9 mouse cellular contexts compared by ENCODE assay signal in the genomic region with DNA sequence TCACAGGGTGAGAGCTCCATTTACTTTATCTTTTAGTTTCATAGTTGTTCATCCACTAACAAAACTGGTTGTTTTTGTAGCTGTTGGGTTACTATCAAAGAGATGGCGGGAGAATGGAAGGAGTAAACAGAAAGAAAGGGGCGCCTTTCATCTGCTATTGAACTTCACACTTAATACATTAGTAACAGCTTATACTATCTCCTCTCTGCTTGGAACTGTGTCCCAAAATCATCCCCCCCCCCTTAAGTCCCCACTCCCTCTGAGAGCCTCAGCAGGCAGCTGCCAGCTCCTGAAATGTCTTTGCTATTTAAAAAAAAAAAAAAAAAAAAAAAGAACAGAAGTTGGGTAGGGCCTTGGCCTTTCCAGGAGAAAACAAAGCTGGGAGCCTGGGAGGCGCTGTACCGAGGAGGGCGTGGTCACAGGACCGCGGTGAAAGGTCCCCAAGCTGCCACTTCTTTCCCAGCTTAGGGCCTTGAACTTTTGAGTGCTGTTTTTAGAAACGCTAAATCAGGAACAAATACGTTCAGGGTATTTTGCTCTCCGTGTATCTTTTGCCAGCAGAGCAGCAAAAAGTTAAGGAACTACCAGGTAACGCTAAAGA.
DNase-seq lines count a peak whose midpoint lies in the region; ATAC-seq and TF ChIP-seq lines count a peak whose summit lies in the region.
"Had no signal": no experiment of that assay in that cellular context is flagged by ENCODE, and none has a peak within 500 bp of the region (broad histone marks: within the 10 kb centered on the region; RNA-seq: fewer than 3 reads in every experiment).

No protein-coding gene starts in this region.

- DNase-seq in embryo, embryonic 10.5 days (ENCODE audit: low spot score), result peak; percentile 65
- peak; percentile 65 for DNase-seq in heart, postnatal 4 days
- DNase-seq in stomach, postnatal 0 days (ENCODE audit: low spot score), result peak; percentile 75
- no peak for DNase-seq in T-cell, adult 2 months (ENCODE audit: low spot score)
- DNase-seq in frontal cortex, postnatal 14 days (ENCODE audit: low spot score in 2 of 2), result no peak

- no peaks in the 10 kb centered on the region for H3K9me3 ChIP-seq in forebrain, embryonic 13.5 days (replicated peaks)
- no peaks in the 10 kb centered on the region for H3K9me3 ChIP-seq in forebrain, embryonic 15.5 days
- no peaks in the 10 kb centered on the region for H3K9me3 ChIP-seq in liver, embryonic 12.5 days (replicated peaks)
- H3K9me3 ChIP-seq in stomach, postnatal 0 days (ENCODE audit: control insufficient read depth, low read length), result no peaks in the 10 kb centered on the region
- H3K9me3 ChIP-seq: neural tube, embryonic 13.5 days had no signal

- 0 out of 2 replicates have a peak, but pooled peaks cover 3% of the 10 kb centered on the region for H3K36me3 ChIP-seq in forebrain, embryonic 13.5 days (ENCODE audit: poor library complexity, severe bottlenecking)
- H3K36me3 ChIP-seq in forebrain, embryonic 15.5 days, result no peaks in the 10 kb centered on the region
- H3K36me3 ChIP-seq in liver, embryonic 12.5 days, result no peaks in the 10 kb centered on the region
- H3K36me3 ChIP-seq in stomach, postnatal 0 days (ENCODE audit: control insufficient read depth, insufficient read depth, low read length), result no peaks in the 10 kb centered on the region
- H3K36me3 ChIP-seq: neural tube, embryonic 13.5 days had no signal

- H3K4me1 ChIP-seq in forebrain, embryonic 13.5 days, result peaks cover 15% of the 10 kb centered on the region
- H3K4me1 ChIP-seq in forebrain, embryonic 15.5 days, result peaks cover 10% of the 10 kb centered on the region
- H3K4me1 ChIP-seq in liver, embryonic 12.5 days, result peaks cover 36% of the 10 kb centered on the region
- H3K4me1 ChIP-seq in stomach, postnatal 0 days (replicated peaks; ENCODE audit: control insufficient read depth, insufficient read depth), result 0 out of 2 replicates have a peak, but pooled peaks cover 2% of the 10 kb centered on the region

- TF ChIP-seq EP300 in stomach, postnatal 0 days (optimal IDR thresholded peaks at IDR 0.05), result no peak

- H3K4me3 ChIP-seq in forebrain, embryonic 13.5 days, result no peak overlapping the region
- H3K4me3 ChIP-seq in forebrain, embryonic 15.5 days, result no peak overlapping the region
- H3K4me3 ChIP-seq in liver, embryonic 12.5 days, result no peak overlapping the region
- H3K4me3 ChIP-seq in stomach, postnatal 0 days (ENCODE audit: low read depth, low read length), result no peak overlapping the region
- H3K4me3 ChIP-seq: neural tube, embryonic 13.5 days had no signal

- H3K27ac ChIP-seq in forebrain, embryonic 13.5 days, result no peak overlapping the region
- H3K27ac ChIP-seq in forebrain, embryonic 15.5 days (replicated peaks), result no peak overlapping the region
- peak overlapping the region; percentile 25; the same call in 1 of the 2 replicates for H3K27ac ChIP-seq in liver, embryonic 12.5 days
- no peak overlapping the region for H3K27ac ChIP-seq in stomach, postnatal 0 days (replicated peaks)
- H3K27ac ChIP-seq: neural tube, embryonic 13.5 days had no signal

- peak; percentile 53; the same call in 1 of the 2 replicates for ATAC-seq in forebrain, embryonic 13.5 days
- ATAC-seq in forebrain, embryonic 15.5 days (replicated peaks), result no peak
- 0 out of 2 replicates have a peak, but pooled peaks have one; percentile 40 for ATAC-seq in liver, embryonic 12.5 days
- peak; percentile 61; the same call in 1 of the 2 replicates for ATAC-seq in stomach, postnatal 0 days (ENCODE audit: low FRiP score, low TSS enrichment)

- H3K27me3 ChIP-seq in forebrain, embryonic 13.5 days, result no peaks in the 10 kb centered on the region
- no peaks in the 10 kb centered on the region for H3K27me3 ChIP-seq in forebrain, embryonic 15.5 days
- H3K27me3 ChIP-seq in liver, embryonic 12.5 days (replicated peaks), result no peaks in the 10 kb centered on the region
- no peaks in the 10 kb centered on the region for H3K27me3 ChIP-seq in stomach, postnatal 0 days (ENCODE audit: control insufficient read depth, insufficient read depth, low read length)
- H3K27me3 ChIP-seq: neural tube, embryonic 13.5 days had no signal

- TF ChIP-seq CTCF in stomach, postnatal 0 days (IDR thresholded peaks at IDR 0.05; ENCODE audit: low read depth), result no peak; the same call in 1 of the 2 replicates

- WGBS in forebrain, embryonic 13.5 days, result 5% methylated on average over 11 of the region's 11 CpGs
- WGBS in forebrain, embryonic 15.5 days, result 8% methylated on average over 11 of the region's 11 CpGs
- 12% methylated on average over 11 of the region's 11 CpGs for WGBS in liver, embryonic 12.5 days (ENCODE audit: insufficient replicate concordance)
- 15% methylated on average over 11 of the region's 11 CpGs for WGBS in stomach, postnatal 0 days

- H3K9ac ChIP-seq in forebrain, embryonic 13.5 days, result no peak overlapping the region
- no peak overlapping the region for H3K9ac ChIP-seq in forebrain, embryonic 15.5 days (replicated peaks)
- H3K9ac ChIP-seq in liver, embryonic 12.5 days, result no peak overlapping the region
- peak overlapping the region; percentile 41; the same call in 1 of the 2 replicates for H3K9ac ChIP-seq in stomach, postnatal 0 days (ENCODE audit: low read length)
- H3K9ac ChIP-seq: neural tube, embryonic 13.5 days had no signal

- H3K4me2 ChIP-seq in forebrain, embryonic 13.5 days, result peak overlapping the region; percentile 30; the same call in 1 of the 2 replicates
- H3K4me2 ChIP-seq in forebrain, embryonic 15.5 days (replicated peaks), result no peak overlapping the region
- peak overlapping the region; percentile 42 for H3K4me2 ChIP-seq in liver, embryonic 12.5 days
- H3K4me2 ChIP-seq in stomach, postnatal 0 days (replicated peaks; ENCODE audit: low read depth), result 0 out of 2 replicates have a peak overlapping the region, but pooled peaks have one; percentile 11
- H3K4me2 ChIP-seq: neural tube, embryonic 13.5 days had no signal

Comparison
In these comparisons a context has a peak if more than half of its experiments do, and no peak if none do; other contexts are left out.
1. DNase-seq: peak in embryo, embryonic 10.5 days (single experiment), heart, postnatal 4 days (single experiment) and stomach, postnatal 0 days (single experiment); none in T-cell, adult 2 months (single experiment) and frontal cortex, postnatal 14 days (0 of 2).